23 mouse cellular contexts compared by ENCODE assay signal in the genomic region with DNA sequence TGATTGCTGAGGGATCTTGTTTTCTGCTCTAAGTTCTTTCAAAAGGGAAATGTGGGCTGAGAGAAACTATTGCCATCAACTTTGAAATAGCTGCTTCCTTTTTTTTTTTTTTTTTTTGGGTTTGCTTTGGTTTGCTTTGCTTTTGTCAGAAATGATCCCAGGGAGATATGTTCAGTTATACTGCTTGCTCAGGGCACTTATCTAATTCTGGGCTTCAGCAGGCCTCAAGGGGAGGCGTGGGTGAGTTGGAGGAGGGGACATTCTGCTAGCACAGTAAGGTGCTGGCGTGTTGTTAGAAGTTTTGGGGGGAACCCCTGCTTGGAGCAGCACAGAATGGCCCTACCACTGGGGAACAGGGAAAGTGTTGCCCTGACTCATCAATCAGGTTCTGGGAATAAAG.
DNase-seq lines count a peak whose midpoint lies in the region; ATAC-seq lines count a peak whose summit lies in the region.
"Had no signal": no experiment of that assay in that cellular context is flagged by ENCODE, and none has a peak within 500 bp of the region (broad histone marks: within the 10 kb centered on the region; RNA-seq: fewer than 3 reads in every experiment).

No protein-coding gene starts in this region.

- peak; percentile 26 to 47 for DNase-seq in heart, adult 18-20 months
- DNase-seq in heart, postnatal 4 days = no peak
- DNase-seq in liver = peak; percentile 6
- DNase-seq in liver, embryonic 11.5 days (ENCODE audit: low spot score) = no peak
- DNase-seq in hindbrain, embryonic 11.5 days (ENCODE audit: low spot score) = no peak
- DNase-seq in spleen, postnatal 4 days (ENCODE audit: low spot score in 2 of 2) = no peak
- DNase-seq in lung, postnatal 4 days = no peak
- DNase-seq: adrenal gland, adult 2 months; cerebellum, adult 18-20 months; cerebellum, postnatal 36 days; kidney, postnatal 4 days; layer of hippocampus, adult 9-11 months; liver, embryonic 13.5 days; lung, embryonic 14.5 days; midbrain, embryonic 14.5 days; thymus, postnatal 36 days had no signal

- H3K27me3 ChIP-seq in liver, embryonic 11.5 days (replicated peaks; ENCODE audit: control insufficient read depth, insufficient read depth, low read length) = no peaks in the 10 kb centered on the region
- H3K27me3 ChIP-seq in hindbrain, embryonic 11.5 days (ENCODE audit: control insufficient read depth, insufficient read depth, low read length) = no peaks in the 10 kb centered on the region
- H3K27me3 ChIP-seq: kidney, embryonic 15.5 days; liver, embryonic 13.5 days had no signal

- H3K27ac ChIP-seq in liver, embryonic 11.5 days (ENCODE audit: low read depth, low read length) = no peak overlapping the region; the same call in 1 of the 2 replicates
- peak overlapping the region; percentile 57 for H3K27ac ChIP-seq in macrophage
- no peak overlapping the region for H3K27ac ChIP-seq in hindbrain, embryonic 11.5 days (ENCODE audit: low read depth, low read length)
- H3K27ac ChIP-seq: forebrain, embryonic 10.5 days; kidney, embryonic 15.5 days; left cerebral cortex, adult 2 months; liver, embryonic 13.5 days had no signal

- 32% methylated on average over 2 of the region's 2 CpGs for WGBS in liver, embryonic 11.5 days
- WGBS in macrophage (ENCODE audit: missing documents) = 48% methylated on average over 2 of the region's 2 CpGs
- WGBS in hindbrain, embryonic 11.5 days = 61% methylated on average over 2 of the region's 2 CpGs

- H3K4me2 ChIP-seq in liver, embryonic 11.5 days = no peak overlapping the region
- H3K4me2 ChIP-seq in hindbrain, embryonic 11.5 days (replicated peaks; ENCODE audit: low read depth, low read length) = no peak overlapping the region
- H3K4me2 ChIP-seq: heart, embryonic 11.5 days; kidney, embryonic 15.5 days; liver, embryonic 13.5 days; lung, embryonic 14.5 days had no signal

- H3K36me3 ChIP-seq in liver, embryonic 11.5 days (ENCODE audit: control insufficient read depth, insufficient read depth, low read length) = no peaks in the 10 kb centered on the region
- H3K36me3 ChIP-seq in macrophage (ENCODE audit: inconsistent target) = no peaks in the 10 kb centered on the region
- H3K36me3 ChIP-seq in hindbrain, embryonic 11.5 days (ENCODE audit: control insufficient read depth, insufficient read depth, low read length) = no peaks in the 10 kb centered on the region
- H3K36me3 ChIP-seq: forebrain, embryonic 10.5 days; kidney, embryonic 15.5 days; liver, embryonic 13.5 days had no signal

- no peak overlapping the region for H3K4me3 ChIP-seq in liver, embryonic 11.5 days (ENCODE audit: low read depth, low read length)
- no peak overlapping the region for H3K4me3 ChIP-seq in macrophage (ENCODE audit: inconsistent target)
- no peak overlapping the region for H3K4me3 ChIP-seq in hindbrain, embryonic 11.5 days (ENCODE audit: low read depth, low read length)
- H3K4me3 ChIP-seq: forebrain, embryonic 10.5 days; kidney, embryonic 15.5 days; left cerebral cortex, adult 2 months; liver, embryonic 13.5 days had no signal

- no peaks in the 10 kb centered on the region for H3K9me3 ChIP-seq in liver, embryonic 11.5 days (ENCODE audit: control insufficient read depth, low read length)
- H3K9me3 ChIP-seq in hindbrain, embryonic 11.5 days (ENCODE audit: control insufficient read depth, low read length) = no peaks in the 10 kb centered on the region
- H3K9me3 ChIP-seq: forebrain, embryonic 10.5 days; kidney, embryonic 15.5 days; liver, embryonic 13.5 days had no signal

- no peaks in the 10 kb centered on the region for H3K79me2 ChIP-seq in macrophage (ENCODE audit: inconsistent target)

- no peak overlapping the region for H3K9ac ChIP-seq in liver, embryonic 11.5 days (ENCODE audit: low read depth, low read length)
- H3K9ac ChIP-seq in hindbrain, embryonic 11.5 days (ENCODE audit: low read depth, low read length) = no peak overlapping the region
- H3K9ac ChIP-seq: kidney, embryonic 15.5 days; liver, embryonic 13.5 days; lung, embryonic 14.5 days had no signal

- no peak for ATAC-seq in liver, embryonic 11.5 days (replicated peaks; ENCODE audit: low FRiP score)
- ATAC-seq in hindbrain, embryonic 11.5 days (ENCODE audit: low FRiP score) = no peak
- ATAC-seq: hindbrain, embryonic 16.5 days; intestine, embryonic 16.5 days had no signal

- H3K4me1 ChIP-seq in liver, embryonic 11.5 days (replicated peaks; ENCODE audit: control insufficient read depth, insufficient read depth, low read length) = no peaks in the 10 kb centered on the region; the same call in 1 of the 2 replicates
- no peaks in the 10 kb centered on the region for H3K4me1 ChIP-seq in hindbrain, embryonic 11.5 days (replicated peaks; ENCODE audit: control insufficient read depth, insufficient read depth, low read length)
- H3K4me1 ChIP-seq: forebrain, embryonic 10.5 days; kidney, embryonic 15.5 days had no signal

Comparison
In these comparisons a context has a peak if more than half of its experiments do, and no peak if none do; other contexts are left out.
1. DNase-seq: peak in heart, adult 18-20 months (2 of 2) and liver (single experiment); none in heart, postnatal 4 days (single experiment), liver, embryonic 11.5 days (single experiment), hindbrain, embryonic 11.5 days (single experiment), spleen, postnatal 4 days (0 of 2) and lung, postnatal 4 days (0 of 2).